Comparison of ENCODE assay signal across 8 mouse cellular contexts in the genomic region with DNA sequence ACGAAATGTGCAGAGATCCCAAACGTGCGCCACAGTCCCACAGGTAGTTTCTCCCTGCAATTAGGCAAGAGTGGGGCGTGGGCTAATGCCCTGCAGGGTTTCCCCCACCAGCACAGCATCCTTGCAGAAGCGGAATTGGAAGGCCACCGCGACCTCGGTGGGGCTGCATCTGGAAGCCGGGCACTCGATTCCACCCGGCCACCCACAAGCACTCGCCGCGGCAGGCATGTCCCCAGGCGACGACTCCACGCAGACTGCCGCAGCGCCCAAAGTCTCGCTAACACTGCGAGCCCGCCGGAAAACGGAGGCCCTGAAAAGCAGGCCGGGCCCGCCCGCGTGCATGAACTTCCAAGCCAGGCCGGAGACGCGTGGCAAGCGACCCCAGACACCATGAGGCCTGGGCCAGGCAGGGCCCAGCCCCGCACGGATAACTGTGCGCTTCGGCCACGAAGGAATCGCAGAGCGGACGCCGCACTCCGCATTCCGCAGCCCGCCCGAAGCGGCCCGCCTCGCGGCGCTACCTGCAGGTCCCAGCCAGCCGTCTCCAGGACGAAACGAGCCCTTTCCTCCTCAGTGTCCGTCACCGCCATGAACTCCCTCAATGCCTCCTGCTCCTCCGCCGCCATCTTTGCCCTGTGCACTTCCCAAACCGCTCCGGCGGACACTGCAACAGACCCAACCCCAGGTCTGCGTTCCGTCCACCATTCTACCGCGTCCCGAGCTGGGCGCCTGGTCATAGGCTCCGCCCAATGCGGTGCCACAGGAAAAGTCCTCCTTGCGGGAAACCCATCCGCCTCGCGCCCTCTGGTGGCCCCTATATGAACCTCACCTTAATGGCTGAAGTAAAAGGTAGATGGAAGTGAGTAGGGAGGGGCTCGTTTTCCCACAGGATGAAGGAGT.
DNase-seq lines count a peak whose midpoint lies in the region; ATAC-seq and TF ChIP-seq lines count a peak whose summit lies in the region.
"Not testable (repeated sequence)": the region's sequence is repeated elsewhere in the genome, so short reads cannot be mapped to it uniquely, and the experiment has no call there.

No protein-coding gene starts in this region.

- H3K27ac ChIP-seq in heart, embryonic 12.5 days (ENCODE audit: poor library complexity, severe bottlenecking): peak overlapping the region; percentile 61; the same call in 1 of the 2 replicates
- H3K27ac ChIP-seq in kidney, postnatal 0 days: peak overlapping the region; percentile 71
- H3K27ac ChIP-seq in liver, embryonic 11.5 days (ENCODE audit: low read depth, low read length): peak overlapping the region; percentile 51

- not testable (repeated sequence) for H3K27me3 ChIP-seq in heart, embryonic 12.5 days (replicated peaks); kidney, postnatal 0 days (ENCODE audit: insufficient read depth, low read length); liver, embryonic 11.5 days (replicated peaks; ENCODE audit: control insufficient read depth, insufficient read depth, low read length); splenic B cell, adult 2 months (ENCODE audit: control insufficient read depth, insufficient read depth, low read length, poor library complexity, severe bottlenecking)

- ATAC-seq in erythroblast, adult 5-6 weeks (replicated peaks; ENCODE audit: low FRiP score, poor library complexity, severe bottlenecking): peak; percentile 100
- peak; percentile 93 for ATAC-seq in heart, embryonic 12.5 days (ENCODE audit: insufficient number of reproducible peaks, low FRiP score)
- ATAC-seq in kidney, postnatal 0 days (replicated peaks; ENCODE audit: low FRiP score, low read depth): peak; percentile 100
- peak; percentile 100 for ATAC-seq in liver, embryonic 11.5 days (replicated peaks; ENCODE audit: low FRiP score)

- H3K36me3 ChIP-seq in heart, embryonic 12.5 days; kidney, postnatal 0 days (ENCODE audit: insufficient read depth, low read length); liver, embryonic 11.5 days (ENCODE audit: control insufficient read depth, insufficient read depth, low read length); splenic B cell, adult 2 months (ENCODE audit: control insufficient read depth, insufficient read depth, low read length, poor library complexity, severe bottlenecking): not testable (repeated sequence)

- not testable (repeated sequence) for H3K9me3 ChIP-seq in heart, embryonic 12.5 days (replicated peaks); kidney, postnatal 0 days (replicated peaks; ENCODE audit: low read length); liver, embryonic 11.5 days (ENCODE audit: control insufficient read depth, low read length)

- peak; percentile 57; the same call in 1 of the 2 replicates for TF ChIP-seq CTCF in brain, embryonic 14.5 days (IDR thresholded peaks at IDR 0.05; ENCODE audit: borderline replicate concordance, extremely low read depth, insufficient read depth, insufficient read length)
- TF ChIP-seq CTCF in kidney, postnatal 0 days (IDR thresholded peaks at IDR 0.05; ENCODE audit: low read depth): peak; percentile 76

- H3K4me2 ChIP-seq in heart, embryonic 12.5 days: peak overlapping the region; percentile 66
- peak overlapping the region; percentile 63 for H3K4me2 ChIP-seq in kidney, postnatal 0 days (ENCODE audit: low read length)
- peak overlapping the region; percentile 54 for H3K4me2 ChIP-seq in liver, embryonic 11.5 days

- H3K4me3 ChIP-seq in heart, embryonic 12.5 days: peak overlapping the region; percentile 73
- H3K4me3 ChIP-seq in kidney, postnatal 0 days (replicated peaks; ENCODE audit: low read depth, low read length): peak overlapping the region; percentile 72
- peak overlapping the region; percentile 73 for H3K4me3 ChIP-seq in liver, embryonic 11.5 days (ENCODE audit: low read depth, low read length)

- H3K9ac ChIP-seq in heart, embryonic 12.5 days: peak overlapping the region; percentile 88
- peak overlapping the region; percentile 83 for H3K9ac ChIP-seq in kidney, postnatal 0 days (ENCODE audit: low read depth, low read length)
- peak overlapping the region; percentile 74 for H3K9ac ChIP-seq in liver, embryonic 11.5 days (ENCODE audit: low read depth, low read length)

- TF ChIP-seq POLR2A in brain, embryonic 14.5 days (IDR thresholded peaks at IDR 0.05; ENCODE audit: borderline replicate concordance, extremely low read depth, insufficient read depth, insufficient read length, poor library complexity, severe bottlenecking): not testable (repeated sequence)

- DNase-seq in CD4-positive helper T cell, adult 2 months (ENCODE audit: low read depth, low spot score): peak; percentile 88
- DNase-seq in brain, embryonic 14.5 days (ENCODE audit: low read depth): peak; percentile 95
- peak; percentile 92 for DNase-seq in kidney, postnatal 0 days (ENCODE audit: low spot score)
- DNase-seq in liver, embryonic 11.5 days (ENCODE audit: low spot score): peak; percentile 73
- DNase-seq in naive thymus-derived CD4-positive, alpha-beta T cell, adult 2 months (ENCODE audit: low read depth): peak; percentile 85
- peak; percentile 90 for DNase-seq in splenic B cell, adult 2 months (ENCODE audit: low read depth, low spot score)

- WGBS in heart, embryonic 12.5 days: 6% methylated on average over 72 of the region's 73 CpGs
- 18% methylated on average over 62 of the region's 73 CpGs for WGBS in kidney, postnatal 0 days
- 5% methylated on average over 62 of the region's 73 CpGs for WGBS in liver, embryonic 11.5 days

- not testable (repeated sequence) for H3K4me1 ChIP-seq in heart, embryonic 12.5 days (replicated peaks); kidney, postnatal 0 days (replicated peaks; ENCODE audit: insufficient read depth, low read length); liver, embryonic 11.5 days (replicated peaks; ENCODE audit: control insufficient read depth, insufficient read depth, low read length)

Comparison
In these comparisons a context has a peak if more than half of its experiments do, and no peak if none do; other contexts are left out.
1. Peak in every context shown above with its lines: DNase-seq, ATAC-seq, H3K4me3 ChIP-seq and H3K27ac ChIP-seq.